Mouse (Mus musculus) thymus, adult 2 months (tissue): Measurements from ENCODE around the gene Dgke.

Source experiments
- CTCF ChIP-seq: fragments of 200-500 bp; IDR thresholded peaks from 2 replicates; pipeline ENCODE4 v1.5.1; 2012; ENCODE audit warnings: mild to moderate bottlenecking, control low read depth, low read length, moderate library complexity, borderline replicate concordance; ENCODE audit not compliant: control insufficient read depth, poor library complexity, insufficient read depth; ENCODE audit errors: extremely low read depth
- POLR2A ChIP-seq: fragments of 200-500 bp; IDR thresholded peaks from 2 replicates; pipeline ENCODE4 v1.6.1; 2012; ENCODE audit warnings: mild to moderate bottlenecking, low read length, control low read depth, moderate library complexity; ENCODE audit not compliant: control insufficient read depth, poor library complexity, insufficient read depth; ENCODE audit errors: extremely low read depth

GRCm38 (mm10) chr11:89100826-89101321, 34.2 kb upstream of the Dgke start:
- TF ChIP-seq POLR2A (no peak), CTCF (no peak)
